Mouse (Mus musculus) inflammation-experienced regulatory T-cells, adult 6 months (primary cell): ENCODE results near the gene Cog6. TPM values are rescaled to one million over a fixed set of nuclear protein-coding genes. Genes with fewer than 3 reads are reported as not detected.
"Not testable (repeated sequence)": the region's sequence is repeated elsewhere in the genome, so short reads cannot be mapped to it uniquely, and the experiment has no call there.

Experiments used
- ATAC-seq: one replicate; pipeline ENCODE4 v1.8.0; 2017
- polyA plus RNA-seq, 3 experiments: library from polyadenylated mRNA; unstranded; fragments of 100-300 nt; shearing (Covaris generic); gene quantifications; one replicate each; pipeline ENCODE4 v1.2.1; 2017

The Cog6 gene
- polyA plus RNA-seq, 3 experiments from 2014 or later = 18.9 to 23.4 (median 20.0) TPM

DNA sequence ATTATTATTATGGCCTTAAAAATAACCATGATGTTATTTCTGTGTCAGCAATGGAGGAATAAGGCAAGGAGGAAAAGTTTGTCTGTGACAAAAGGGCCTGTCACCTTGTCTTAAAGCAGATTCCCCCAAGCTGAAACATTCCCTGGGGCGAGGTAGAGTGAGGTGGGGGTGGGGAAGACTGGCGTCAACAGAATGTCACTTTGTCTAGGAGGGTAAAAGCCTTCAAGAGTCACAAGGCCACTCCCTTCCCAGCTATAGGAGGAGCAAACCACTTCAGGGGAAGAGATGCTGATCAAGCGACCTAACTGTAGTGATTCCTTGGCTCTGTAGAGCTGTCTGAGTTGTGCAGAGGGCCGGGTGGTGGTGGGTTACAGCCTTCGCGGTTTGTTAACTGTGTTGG is 14.5 kb upstream of the Cog6 start:
- ATAC-seq = no peak

- peak; percentile 75 for ATAC-seq
Observed at GRCm38 (mm10) chr3:53029046-53029445, 12.0 kb upstream of the Cog6 start.

DNA sequence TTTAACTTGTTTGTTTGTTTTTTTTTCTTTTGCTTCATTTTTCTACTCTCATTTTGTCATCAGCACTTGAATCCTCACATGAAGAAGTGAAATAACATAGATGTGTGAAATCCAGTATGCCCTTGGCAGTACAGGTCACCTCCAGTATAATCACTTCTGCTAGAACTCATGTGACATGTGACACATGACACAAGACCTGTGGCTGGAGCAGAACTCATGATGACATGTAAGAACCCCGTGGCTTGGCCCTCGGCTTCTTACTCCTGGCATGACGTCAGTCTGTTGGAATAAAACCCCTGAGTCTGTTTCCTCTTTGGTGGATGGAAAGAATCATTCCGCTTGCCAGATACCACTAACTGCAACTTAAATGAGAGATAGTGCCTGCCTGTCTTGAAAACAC is 10.3 kb upstream of the Cog6 start:
- no peak for ATAC-seq

GRCm38 (mm10) chr3:53007411-53007810 is 9.6 kb downstream of the Cog6 start:
- no peak for ATAC-seq

DNA sequence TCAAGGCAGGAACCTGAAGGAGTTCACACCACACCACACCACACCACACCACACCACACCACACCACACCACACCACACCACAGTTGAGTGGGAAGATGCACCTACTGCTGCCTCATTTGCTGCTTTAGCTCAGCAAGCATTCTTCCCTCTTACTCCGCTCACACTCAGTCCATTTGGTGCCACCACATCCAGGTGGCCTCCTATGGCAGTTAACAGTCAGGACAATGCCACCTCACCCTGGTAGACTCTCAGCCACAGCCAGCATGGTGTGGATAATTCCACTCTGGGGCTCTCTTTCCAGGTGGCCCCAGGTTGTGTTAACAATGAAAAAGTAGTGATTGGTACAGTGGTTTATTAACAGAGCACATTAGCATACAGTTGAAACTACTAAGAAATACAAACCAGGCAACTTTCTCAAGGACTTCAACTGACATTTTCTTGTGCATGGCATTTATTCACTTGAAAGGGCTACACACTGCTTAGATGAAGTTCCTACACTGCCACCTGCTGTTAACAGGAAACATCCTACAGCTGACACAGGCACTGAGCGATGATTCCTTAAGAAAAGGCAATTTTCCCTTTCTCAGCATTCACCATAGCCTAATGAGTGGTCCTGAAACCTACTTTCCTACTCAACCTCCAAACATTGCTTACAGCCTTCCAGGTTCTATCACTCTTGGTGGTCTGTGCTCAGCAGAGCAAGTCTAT is 12.5 kb downstream of the Cog6 start:
- ATAC-seq = peak; percentile 67

DNA sequence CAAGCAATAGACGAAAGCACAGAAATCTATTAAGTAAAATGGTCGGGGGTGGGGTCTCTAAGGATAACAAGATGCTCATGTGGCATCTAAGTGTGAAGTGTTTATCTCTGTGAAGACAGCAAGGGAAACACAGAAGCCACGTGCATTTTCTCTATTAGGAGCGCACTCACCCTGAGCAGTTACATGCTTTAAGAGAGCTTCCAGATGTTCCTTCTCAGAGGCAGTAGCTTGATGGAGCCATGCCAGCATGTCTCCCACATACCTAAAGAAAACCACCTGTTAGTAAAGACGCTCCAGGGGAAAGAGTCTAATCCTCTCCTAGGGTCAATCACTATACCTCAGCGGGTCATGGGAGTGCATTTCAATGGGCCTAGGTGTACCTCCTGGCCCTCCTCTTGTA is 15.0 kb downstream of the Cog6 start:
- no peak for ATAC-seq

- no peak for ATAC-seq
Observed at GRCm38 (mm10) chr3:52999996-53000395, 17.0 kb downstream of the Cog6 start.

GRCm38 (mm10) chr3:52999016-52999744 is 17.9 kb downstream of the Cog6 start:
- no peak for ATAC-seq

- no peak for ATAC-seq
Observed at GRCm38 (mm10) chr3:52997381-52997780, 19.7 kb downstream of the Cog6 start.

DNA sequence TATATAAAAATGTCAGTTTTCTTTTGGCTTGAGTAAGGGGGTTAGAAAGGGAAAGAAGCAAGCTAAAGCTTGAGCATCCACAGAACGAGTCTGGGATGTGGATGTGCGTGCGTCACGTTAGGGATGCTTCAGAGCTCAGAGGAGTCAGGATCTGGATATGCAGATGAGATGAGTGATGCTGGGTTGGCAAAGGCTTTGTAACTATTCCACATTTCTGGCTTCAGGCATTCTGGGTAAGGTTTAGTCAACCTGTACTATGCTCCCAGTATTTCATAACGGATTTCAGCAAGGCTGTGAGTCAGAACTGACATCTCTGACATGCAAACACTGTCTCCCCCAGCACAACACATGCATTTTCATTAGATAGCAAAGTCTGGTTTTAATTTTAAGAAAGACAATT is 20.4 kb downstream of the Cog6 start:
- no peak for ATAC-seq

DNA sequence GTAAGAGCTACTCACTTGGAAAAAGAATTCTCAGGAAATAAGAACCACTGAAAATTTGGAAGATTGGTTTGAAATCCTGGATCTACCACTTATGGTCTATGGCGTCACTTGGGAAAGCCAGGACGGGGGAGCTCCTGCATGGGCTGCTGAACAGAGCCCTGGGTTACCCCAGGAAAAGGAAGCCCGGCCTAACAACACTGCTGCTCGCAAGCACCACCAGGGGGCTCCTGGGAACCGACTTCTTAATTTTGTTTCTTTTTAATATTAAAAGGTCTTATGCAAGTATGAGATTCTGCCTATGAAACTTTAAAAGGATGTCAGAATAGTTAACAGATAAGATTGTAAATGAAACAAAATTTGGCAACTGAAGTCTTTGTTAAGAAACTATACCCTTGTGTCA is 22.4 kb downstream of the Cog6 start:
- no peak for ATAC-seq

DNA sequence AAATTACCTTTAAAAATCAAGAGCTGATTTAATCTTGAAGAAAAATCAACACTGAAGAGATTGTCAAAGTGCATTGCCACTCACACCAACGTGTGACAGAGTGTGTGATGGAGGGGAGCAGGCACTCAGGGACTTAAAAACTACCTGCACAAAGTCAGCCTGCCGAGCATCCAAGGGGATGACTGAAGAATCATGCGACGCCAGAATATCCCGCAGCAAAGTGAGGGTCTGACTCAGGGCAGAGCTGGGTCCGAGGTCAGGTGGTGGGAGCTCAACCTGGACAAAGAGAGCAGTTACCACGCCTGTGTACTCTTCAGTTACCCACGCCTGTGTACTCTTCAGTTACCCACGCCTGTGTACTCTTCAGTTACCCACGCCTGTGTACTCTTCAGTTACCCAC is 23.7 kb downstream of the Cog6 start:
- ATAC-seq = no peak

GRCm38 (mm10) chr3:52990041-52990737 is 26.8 kb downstream of the Cog6 start:
- ATAC-seq = peak; percentile 54

DNA sequence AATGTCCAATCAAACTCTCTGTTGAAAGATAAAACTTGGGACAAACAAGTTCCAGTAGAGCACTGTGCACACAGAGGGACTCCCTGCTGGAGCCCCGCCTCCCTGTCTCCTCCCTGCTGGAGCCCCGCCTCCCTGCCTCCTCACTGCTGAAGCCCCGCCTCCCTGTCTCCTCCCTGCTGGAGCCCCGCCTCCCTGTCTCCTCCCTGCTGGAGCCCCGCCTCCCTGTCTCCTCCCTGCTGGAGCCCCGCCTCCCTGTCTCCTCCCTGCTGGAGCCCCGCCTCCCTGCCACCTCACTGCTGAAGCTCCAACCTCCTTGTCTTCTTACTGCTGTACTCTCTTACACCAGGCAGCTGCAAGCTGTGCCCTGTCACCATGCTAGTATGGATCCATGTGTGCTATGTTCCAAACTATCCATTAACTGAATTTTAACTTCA is 31.5 kb downstream of the Cog6 start:
- ATAC-seq = not testable (repeated sequence)

- ATAC-seq = no peak
Observed at GRCm38 (mm10) chr3:52983772-52984171, 33.3 kb downstream of the Cog6 start.

DNA sequence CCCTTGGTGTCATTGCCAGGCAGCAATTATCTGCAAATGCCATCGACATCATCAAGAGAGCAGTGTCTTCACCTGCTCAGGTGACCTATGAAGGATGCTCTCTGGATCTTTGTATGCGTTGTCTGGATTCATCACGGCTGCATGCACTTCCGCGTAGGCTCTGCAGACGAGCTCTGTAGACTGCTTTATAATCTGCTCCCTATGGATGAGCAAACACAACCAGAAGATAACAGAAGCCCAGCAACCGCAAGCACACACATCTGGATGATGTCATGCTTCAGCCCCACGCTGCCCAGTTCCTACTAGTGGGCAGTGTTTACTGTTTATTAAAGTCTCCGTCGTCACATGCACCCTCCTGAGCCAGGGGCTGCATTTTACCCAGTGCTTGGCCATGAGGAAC is 34.0 kb downstream of the Cog6 start:
- ATAC-seq = no peak

GRCm38 (mm10) chr3:52974674-52975556 is 42.1 kb downstream of the Cog6 start:
- ATAC-seq = peak; percentile 75

- ATAC-seq = no peak
Observed at GRCm38 (mm10) chr3:52972916-52973315, 44.1 kb downstream of the Cog6 start.

DNA sequence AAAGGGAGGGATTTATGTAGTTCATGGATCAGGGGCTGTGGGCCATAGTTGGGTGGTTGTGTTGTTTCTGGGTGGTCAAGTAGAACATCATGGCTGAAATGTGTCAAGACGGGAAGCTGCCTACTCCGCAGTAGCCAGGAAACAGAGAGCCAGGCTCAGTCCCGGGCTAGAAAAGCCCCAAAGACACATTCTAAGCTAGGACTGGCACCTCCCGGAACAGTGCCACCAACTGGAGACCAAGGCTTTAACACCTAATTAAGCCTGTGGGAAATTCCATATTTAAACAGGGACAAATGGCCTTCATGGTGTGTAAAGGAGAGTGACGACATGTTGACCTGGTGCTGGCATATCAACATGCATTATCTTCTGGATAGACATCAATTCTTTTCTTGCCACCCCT is 50.0 kb downstream of the Cog6 start:
- ATAC-seq = no peak

DNA sequence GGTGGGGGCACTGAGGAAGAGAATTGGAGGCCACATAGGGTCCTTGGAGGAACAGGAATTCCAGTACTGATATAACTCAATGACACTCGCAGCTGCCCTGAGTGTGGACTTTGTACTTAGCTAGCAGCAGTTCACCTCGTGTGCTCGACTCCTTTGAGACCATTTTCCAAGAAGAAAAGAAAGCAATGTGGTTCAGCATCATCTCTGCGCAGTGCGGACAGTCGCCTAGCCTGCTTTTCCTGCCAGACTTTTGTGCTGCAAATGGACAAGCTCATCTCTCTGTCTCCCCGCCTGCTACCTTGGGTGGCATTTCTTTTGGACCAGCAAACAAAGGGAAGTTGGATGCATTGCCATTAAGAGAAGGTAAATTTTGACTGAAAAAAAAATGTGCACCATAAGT is 52.8 kb downstream of the Cog6 start:
- no peak for ATAC-seq

DNA sequence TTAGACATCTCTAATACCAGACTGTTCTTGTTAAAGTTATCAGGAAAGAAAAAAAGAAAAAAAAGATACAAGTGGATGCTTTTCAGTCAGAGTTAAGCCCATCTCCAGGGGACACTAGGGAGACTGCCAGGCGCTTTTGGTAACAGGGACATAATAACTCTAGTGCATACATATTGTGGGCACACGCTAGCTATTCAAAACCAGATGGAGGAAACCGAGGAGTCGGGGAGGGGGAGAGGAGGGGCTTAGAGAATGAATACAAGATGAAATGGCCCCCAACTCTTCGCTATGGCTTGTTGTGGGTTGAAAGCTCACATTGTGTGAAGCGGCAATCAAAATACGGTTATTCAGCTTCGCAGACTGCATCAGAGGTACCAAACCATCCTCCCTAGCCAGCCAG is 53.6 kb downstream of the Cog6 start:
- no peak for ATAC-seq

DNA sequence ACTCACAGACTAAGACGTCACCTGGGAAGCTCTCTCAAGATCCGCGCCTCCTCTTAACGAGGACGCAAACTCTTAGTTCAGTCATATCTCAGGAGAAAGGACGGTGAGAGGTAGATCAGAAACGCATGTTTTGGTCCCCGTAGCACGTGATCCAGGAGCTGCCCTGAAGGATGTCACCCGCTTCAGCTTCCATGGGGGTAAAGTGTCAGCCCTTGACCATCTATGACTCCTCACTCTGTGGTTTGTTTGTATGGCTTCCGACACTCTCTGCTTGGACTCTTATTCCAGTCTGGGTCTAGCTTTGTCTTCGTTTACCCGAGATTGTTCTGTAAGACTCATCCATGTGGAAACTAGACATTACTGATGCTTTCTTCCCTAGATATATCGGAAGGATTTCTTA is 54.6 kb downstream of the Cog6 start:
- ATAC-seq = no peak

DNA sequence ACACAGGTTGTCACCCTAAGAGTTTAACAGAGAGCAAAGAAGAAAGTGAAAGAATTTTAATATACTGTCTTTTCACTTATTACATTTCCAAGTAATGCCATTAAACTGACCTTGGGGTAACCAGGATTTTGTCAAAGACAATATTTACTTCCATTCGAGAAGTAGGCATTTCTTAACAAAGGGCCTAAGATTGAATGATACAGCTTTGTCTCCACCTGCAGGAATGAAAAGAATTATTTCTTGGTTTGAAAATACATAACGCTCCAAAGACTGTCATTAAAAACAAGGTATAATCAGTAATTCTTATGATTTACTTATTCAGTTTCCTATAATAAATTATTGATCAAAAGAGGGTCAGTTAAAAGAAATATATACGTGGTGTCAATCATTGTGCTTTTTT is 55.4 kb downstream of the Cog6 start:
- no peak for ATAC-seq
